Mouse (Mus musculus): ENCODE measurements at regions not wholly inside any gene's neighbourhood (a gene's known extent, or its start where the extent isn't known, plus 50 kb on each side); places are given as distances from the start of the nearest gene placed in this dataset.

DNA sequence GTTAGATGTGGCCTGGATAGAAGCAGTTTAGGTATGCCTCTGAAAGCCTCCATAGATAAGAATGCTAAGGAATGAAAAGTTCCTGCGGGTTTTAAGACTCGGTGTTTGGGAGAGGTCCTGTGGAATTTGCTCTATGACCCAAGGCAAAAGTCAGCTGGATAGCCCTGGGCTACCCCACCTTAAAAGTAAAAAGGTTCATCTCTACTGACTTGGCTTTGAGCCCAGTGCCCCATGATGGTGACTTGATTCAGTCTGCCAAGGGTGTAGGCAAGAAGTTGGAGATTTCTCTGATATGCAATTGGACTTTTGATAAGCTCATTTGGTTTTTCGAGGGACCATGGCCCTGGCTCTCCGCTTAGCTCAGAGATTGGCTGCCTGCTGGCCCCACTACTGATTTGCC lies 78.8 kb upstream of the Herc3 start:
- no peak for DNase-seq

DNA sequence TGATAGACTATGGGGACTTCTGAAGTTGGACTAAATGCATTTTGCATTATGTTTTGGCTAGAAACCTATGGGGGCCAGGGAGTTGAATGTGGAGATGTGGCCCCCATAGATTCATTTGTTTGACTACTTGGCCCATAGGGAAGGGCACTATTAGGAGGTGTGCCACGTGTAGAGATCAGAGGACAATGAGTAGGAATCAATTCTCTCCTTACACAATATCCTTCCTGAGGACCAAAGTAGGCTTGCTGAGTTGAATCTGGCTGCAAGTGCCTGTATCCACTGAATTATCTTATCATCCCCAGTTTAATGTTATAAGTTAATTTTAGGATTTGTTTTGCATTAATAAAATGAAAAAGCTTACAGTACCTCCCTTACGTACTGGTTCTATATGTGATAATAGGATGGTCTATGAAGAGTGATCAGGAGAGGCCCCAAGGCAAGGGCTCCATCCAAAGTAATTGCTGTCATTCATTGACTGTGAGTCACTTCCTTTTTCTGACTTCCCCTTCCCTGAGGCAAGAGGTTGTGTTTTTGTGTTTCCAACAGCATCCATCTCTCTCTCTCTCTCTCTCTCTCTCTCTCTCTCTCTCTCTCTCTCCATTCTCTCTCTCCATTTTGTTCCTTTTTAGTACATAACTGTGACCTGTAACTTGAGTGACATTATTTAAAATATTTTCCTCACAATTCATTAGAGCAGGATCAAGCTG lies 74.8 kb upstream of the Herc3 start:
- DNase-seq, result no peak

DNA sequence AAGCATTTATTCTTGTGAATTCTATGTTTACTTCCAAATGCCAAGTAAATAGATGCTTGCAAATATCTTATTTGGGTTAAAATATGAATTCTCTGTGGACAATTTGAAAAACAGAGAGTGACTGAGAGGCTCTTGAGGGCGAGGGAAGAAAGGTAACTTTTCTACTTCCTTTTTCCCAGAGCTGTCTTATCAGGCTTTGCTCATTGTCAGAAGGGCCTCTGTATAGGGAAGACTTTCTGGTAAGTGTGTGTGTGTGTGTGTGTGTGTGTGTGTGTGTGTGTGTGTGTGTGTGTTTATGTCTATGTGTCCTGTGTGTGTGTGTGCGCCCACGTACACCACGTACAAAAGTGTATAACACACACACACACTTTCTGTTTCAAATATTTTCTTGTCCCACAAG lies 73.9 kb upstream of the Herc3 start:
- no peak for DNase-seq

DNA sequence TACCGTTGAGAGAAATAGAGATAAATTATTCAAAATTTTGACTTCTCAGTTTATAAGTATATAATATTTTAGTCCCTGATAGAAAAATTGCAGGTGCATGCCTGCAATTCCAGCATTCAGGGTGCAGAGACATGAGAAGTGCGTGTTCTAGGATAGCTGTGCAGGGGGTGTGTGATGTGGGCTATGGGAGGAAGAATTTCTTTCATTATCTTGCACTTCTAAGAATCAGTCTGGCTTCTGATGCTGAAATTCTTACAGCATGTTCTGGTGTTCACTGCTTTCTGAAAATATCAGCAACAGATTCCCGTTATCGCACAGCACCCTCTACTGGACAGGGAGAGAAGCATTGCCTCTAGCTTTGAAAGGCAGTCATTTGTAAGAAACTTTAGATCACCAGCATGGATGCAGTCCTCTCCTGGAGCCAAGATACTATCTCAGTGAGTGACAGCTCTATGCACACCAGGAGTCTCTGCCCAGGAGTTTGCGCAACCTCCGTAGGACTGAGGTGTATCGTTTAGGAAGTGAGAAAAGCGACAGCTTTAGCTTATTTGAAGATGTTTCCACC lies 60.5 kb upstream of the Herc3 start:
- DNase-seq, result peak; percentile 42 to 85

DNA sequence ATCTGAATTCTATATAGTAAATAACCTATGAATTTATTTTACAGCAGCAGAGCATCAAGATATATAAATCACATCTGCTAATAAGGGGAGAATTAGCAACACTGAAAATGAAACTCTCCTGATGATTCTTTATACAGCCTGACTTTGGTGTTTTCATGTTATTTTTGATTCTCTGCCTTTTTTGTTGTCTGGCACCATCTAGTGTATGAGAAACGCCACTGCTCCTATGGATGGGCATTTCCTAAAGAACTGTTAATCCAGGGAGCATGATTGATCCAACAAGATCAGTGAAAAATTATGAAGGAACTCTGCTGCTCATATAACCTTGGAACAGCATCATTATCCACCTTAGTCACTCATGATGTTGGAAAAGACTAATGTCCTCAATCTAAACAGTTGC lies 59.3 kb upstream of the Herc3 start:
- DNase-seq, result peak; percentile 2 to 49

Measured in heart, adult 18-20 months (tissue).